Mouse (Mus musculus): ENCODE data around the gene Alad.

DNA sequence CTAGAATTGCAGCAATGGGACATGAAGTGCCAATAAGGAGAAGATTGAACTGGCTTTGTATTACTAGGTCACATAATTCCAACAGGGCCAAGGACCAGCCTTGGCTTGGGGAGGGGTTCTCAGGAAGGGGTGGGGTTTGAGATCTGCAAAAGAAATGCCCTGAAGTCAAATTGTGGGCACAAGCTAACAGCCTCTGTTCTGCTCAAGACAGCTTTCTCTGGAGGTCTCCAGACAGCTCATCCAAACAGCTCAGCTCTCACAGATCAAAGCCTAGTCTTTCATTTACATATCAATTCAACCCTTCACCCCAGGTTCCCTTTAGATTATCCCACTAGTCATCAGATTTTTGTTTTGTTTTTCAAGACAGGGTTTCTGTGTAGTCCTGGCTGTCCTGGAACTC lies 25.1 kb upstream of the Alad start:
- TF ChIP-seq CTCF (IDR thresholded peaks at IDR 0.05; ENCODE audit: low read depth, low read length) (no peak), EP300 (IDR thresholded peaks at IDR 0.05; ENCODE audit: insufficient read depth, low read depth, low read length) (no peak)

All from ES-Bruce4 (cell line).